24 mouse cellular contexts compared by ENCODE assay signal in the genomic region with DNA sequence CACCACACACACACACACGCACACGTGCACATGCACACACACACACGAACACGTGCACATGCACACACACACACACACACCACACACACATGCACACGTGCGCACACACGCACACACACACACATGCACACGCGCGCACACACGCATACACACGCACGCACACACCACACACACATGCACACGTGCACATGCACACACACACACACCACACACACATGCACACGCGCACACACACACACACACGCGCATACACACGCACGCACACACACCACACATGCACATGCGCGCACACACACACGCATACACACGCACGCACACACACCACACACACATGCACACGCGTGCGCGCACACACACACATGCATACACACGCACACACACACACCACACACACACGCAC. TPM values are rescaled to one million over a fixed set of nuclear protein-coding genes. Genes with fewer than 3 reads are reported as not detected.
DNase-seq lines count a peak whose midpoint lies in the region; ATAC-seq and TF ChIP-seq lines count a peak whose summit lies in the region.
"Had no signal": no experiment of that assay in that cellular context is flagged by ENCODE, and none has a peak within 500 bp of the region (broad histone marks: within the 10 kb centered on the region; RNA-seq: fewer than 3 reads in every experiment).

No protein-coding gene starts in this region.

- peak overlapping the region; percentile 78 for H3K27ac ChIP-seq in heart, postnatal 0 days (ENCODE audit: low read depth)
- 0 out of 2 replicates have a peak overlapping the region, but pooled peaks have one; percentile 9 for H3K27ac ChIP-seq in neural tube, embryonic 15.5 days (replicated peaks)
- H3K27ac ChIP-seq in cortical plate, adult 2 months (ENCODE audit: insufficient read depth, low read length): peak overlapping the region; percentile 34; the same call in 1 of the 2 replicates
- H3K27ac ChIP-seq: forebrain, embryonic 15.5 days; hindbrain, embryonic 12.5 days; limb, embryonic 10.5 days; midbrain, embryonic 10.5 days had no signal

- 98% methylated on average over 31 of the region's 31 CpGs for WGBS in heart, postnatal 0 days
- WGBS in neural tube, embryonic 15.5 days: 95% methylated on average over 31 of the region's 31 CpGs

- H3K4me2 ChIP-seq in heart, postnatal 0 days (ENCODE audit: low read depth, low read length): no peak overlapping the region
- H3K4me2 ChIP-seq in neural tube, embryonic 15.5 days: no peak overlapping the region
- H3K4me2 ChIP-seq: forebrain, embryonic 15.5 days; hindbrain, embryonic 12.5 days; neural tube, embryonic 13.5 days; stomach, embryonic 15.5 days had no signal

- no peak for TF ChIP-seq POLR2A in cortical plate, adult 2 months (IDR thresholded peaks at IDR 0.05; ENCODE audit: extremely low read depth, insufficient read depth, low read length)

- H3K9ac ChIP-seq in heart, postnatal 0 days (replicated peaks; ENCODE audit: low read depth, low read length): no peak overlapping the region
- H3K9ac ChIP-seq in neural tube, embryonic 15.5 days (replicated peaks): no peak overlapping the region
- H3K9ac ChIP-seq: forebrain, embryonic 15.5 days; hindbrain, embryonic 12.5 days; liver, postnatal 0 days; neural tube, embryonic 13.5 days; stomach, embryonic 15.5 days had no signal

- TF ChIP-seq CTCF in heart, postnatal 0 days (IDR thresholded peaks at IDR 0.05; ENCODE audit: low read depth): no peak
- TF ChIP-seq CTCF in cortical plate, adult 2 months (IDR thresholded peaks at IDR 0.05; ENCODE audit: extremely low read depth, insufficient read depth, low read length): no peak

- H3K4me3 ChIP-seq in heart, postnatal 0 days (ENCODE audit: low read depth, low read length): no peak overlapping the region
- no peak overlapping the region for H3K4me3 ChIP-seq in neural tube, embryonic 15.5 days (replicated peaks)
- H3K4me3 ChIP-seq in cortical plate, adult 2 months (ENCODE audit: insufficient read depth, low read length): no peak overlapping the region
- H3K4me3 ChIP-seq: forebrain, embryonic 15.5 days; hindbrain, embryonic 12.5 days; limb, embryonic 10.5 days; midbrain, embryonic 10.5 days; neural tube, embryonic 13.5 days; stomach, embryonic 15.5 days had no signal

- no peaks in the 10 kb centered on the region for H3K9me3 ChIP-seq in heart, postnatal 0 days (replicated peaks; ENCODE audit: control insufficient read depth, low read length)
- H3K9me3 ChIP-seq in neural tube, embryonic 15.5 days (replicated peaks): no peaks in the 10 kb centered on the region
- H3K9me3 ChIP-seq: forebrain, embryonic 15.5 days; hindbrain, embryonic 12.5 days; limb, embryonic 10.5 days; midbrain, embryonic 10.5 days; neural tube, embryonic 13.5 days; stomach, embryonic 15.5 days had no signal

- H3K27me3 ChIP-seq in heart, postnatal 0 days (ENCODE audit: control insufficient read depth, insufficient read depth, low read length): no peaks in the 10 kb centered on the region
- H3K27me3 ChIP-seq in neural tube, embryonic 15.5 days (replicated peaks): no peaks in the 10 kb centered on the region
- H3K27me3 ChIP-seq: forebrain, embryonic 15.5 days; hindbrain, embryonic 12.5 days; neural tube, embryonic 13.5 days; Patski; stomach, embryonic 15.5 days had no signal

- peaks cover 11% of the 10 kb centered on the region for H3K4me1 ChIP-seq in heart, postnatal 0 days (ENCODE audit: control insufficient read depth, insufficient read depth)
- peaks cover 22% of the 10 kb centered on the region for H3K4me1 ChIP-seq in neural tube, embryonic 15.5 days
- peaks cover 14% of the 10 kb centered on the region for H3K4me1 ChIP-seq in cortical plate, adult 2 months (ENCODE audit: control insufficient read depth, insufficient read depth, low read length)

- intact Hi-C loops in heart, postnatal 36 days (cut with DNase I): no loop called here

- no peak for TF ChIP-seq EP300 in heart, postnatal 0 days (IDR thresholded peaks at IDR 0.05; ENCODE audit: low read depth)

- H3K36me3 ChIP-seq in heart, postnatal 0 days (replicated peaks; ENCODE audit: control insufficient read depth, insufficient read depth, low read length): peaks cover 75% of the 10 kb centered on the region
- H3K36me3 ChIP-seq in neural tube, embryonic 15.5 days: peaks cover 75% of the 10 kb centered on the region

- DNase-seq in heart, postnatal 0 days (ENCODE audit: low spot score): no peak
- DNase-seq in heart, postnatal 36 days: no peak
- DNase-seq in neural tube, embryonic 10.5 days (ENCODE audit: extremely low spot score, low spot score): no peak
- no peak for DNase-seq in spleen, adult 18-20 months
- DNase-seq: adrenal gland, adult 8-10 months; cerebellum, adult 11-12 months; cerebellum, postnatal 25 days; gastrocnemius, postnatal 36 days; heart, postnatal 10 days; kidney, postnatal 36 days; layer of hippocampus, adult 9-11 months; liver, postnatal 0 days; right cerebral cortex, postnatal 25 days; thymus, postnatal 14 days had no signal

- ATAC-seq in heart, postnatal 0 days (ENCODE audit: insufficient read depth, low read depth): no peak
- no peak for ATAC-seq in neural tube, embryonic 15.5 days (ENCODE audit: low FRiP score)
- no peak for ATAC-seq in CD4-positive, CD25-positive, alpha-beta regulatory T cell, adult 4 months
- ATAC-seq: forebrain, embryonic 15.5 days; liver, postnatal 0 days; Patski had no signal

RNA-seq across cellular contexts. Expression of a gene that starts 3.1 kb away (rescaled TPM):
- total RNA-seq in heart, postnatal 0 days (2014; rRNA removed; ENCODE audit: low replicate concordance): 35.5 and 44.0 TPM in 2 replicates
- 96.0 and 101 TPM in 2 replicates for polyA plus RNA-seq in heart, postnatal 0 days (2015; fragmentation: Nextera tagmentation; extraction: Ambion mirVana)
- total RNA-seq in heart, postnatal 36 days (2021): 10 to 100 TPM; 20.5 to 21.3 TPM
- polyA plus RNA-seq in neural tube, embryonic 15.5 days (2015; fragmentation: Nextera tagmentation; extraction: Ambion mirVana): 128 and 140 TPM in 2 replicates
- polyA plus RNA-seq in cortical plate, adult 2 months (2012; rRNA removed): 102 and 104 TPM in 2 replicates
- 100 to 1,000 TPM in 1 of 2 experiments, 10 to 100 TPM in 1; 92.1 to 106 TPM for polyA plus RNA-seq in CD4-positive, CD25-positive, alpha-beta regulatory T cell, adult 4 months (2017; shearing (Covaris generic))

RNA-seq across cellular contexts. Expression of a gene that starts 28.6 kb away (rescaled TPM):
- total RNA-seq in heart, postnatal 0 days (2014; rRNA removed; ENCODE audit: low replicate concordance): 18.0 and 22.7 TPM in 2 replicates
- polyA plus RNA-seq in heart, postnatal 0 days (2015; fragmentation: Nextera tagmentation; extraction: Ambion mirVana): 18.6 and 21.2 TPM in 2 replicates
- total RNA-seq in heart, postnatal 36 days (2021): 10 to 100 TPM; 12.4 to 12.9 TPM
- polyA plus RNA-seq in neural tube, embryonic 15.5 days (2015; fragmentation: Nextera tagmentation; extraction: Ambion mirVana): 68.6 and 71.5 TPM in 2 replicates
- 101 and 118 TPM in 2 replicates for polyA plus RNA-seq in cortical plate, adult 2 months (2012; rRNA removed)
- 10 to 100 TPM; 41.4 to 64.3 TPM for polyA plus RNA-seq in CD4-positive, CD25-positive, alpha-beta regulatory T cell, adult 4 months (2017; shearing (Covaris generic))

RNA-seq across cellular contexts. Expression of a gene that starts 49.4 kb away (rescaled TPM):
- 214 and 223 TPM in 2 replicates for total RNA-seq in heart, postnatal 0 days (2014; rRNA removed; ENCODE audit: low replicate concordance)
- polyA plus RNA-seq in heart, postnatal 0 days (2015; fragmentation: Nextera tagmentation; extraction: Ambion mirVana): 138 and 159 TPM in 2 replicates
- total RNA-seq in heart, postnatal 36 days (2021): 100 to 1,000 TPM; 154 to 155 TPM
- polyA plus RNA-seq in neural tube, embryonic 15.5 days (2015; fragmentation: Nextera tagmentation; extraction: Ambion mirVana): 122 and 125 TPM in 2 replicates
- 229 and 239 TPM in 2 replicates for polyA plus RNA-seq in cortical plate, adult 2 months (2012; rRNA removed)
- 10 to 100 TPM; 35.2 to 58.5 TPM for polyA plus RNA-seq in CD4-positive, CD25-positive, alpha-beta regulatory T cell, adult 4 months (2017; shearing (Covaris generic))

RNA-seq across cellular contexts. Expression of a gene that starts 55.3 kb away (rescaled TPM):
- total RNA-seq in heart, postnatal 0 days (2014; rRNA removed; ENCODE audit: low replicate concordance): 11.7 and 27.6 TPM in 2 replicates
- 18.3 and 18.8 TPM in 2 replicates for polyA plus RNA-seq in heart, postnatal 0 days (2015; fragmentation: Nextera tagmentation; extraction: Ambion mirVana)
- total RNA-seq in heart, postnatal 36 days (2021): 10 to 100 TPM; 20.0 to 21.6 TPM
- 66.0 and 66.7 TPM in 2 replicates for polyA plus RNA-seq in neural tube, embryonic 15.5 days (2015; fragmentation: Nextera tagmentation; extraction: Ambion mirVana)
- polyA plus RNA-seq in cortical plate, adult 2 months (2012; rRNA removed): 58.4 and 59.4 TPM in 2 replicates
- 10 to 100 TPM; 19.3 to 21.6 TPM for polyA plus RNA-seq in CD4-positive, CD25-positive, alpha-beta regulatory T cell, adult 4 months (2017; shearing (Covaris generic))

Comparison
In these comparisons a context has a peak if more than half of its experiments do, and no peak if none do; other contexts are left out.
1. H3K27ac ChIP-seq: peak in every context shown above with its lines; median percentile 78 in heart, postnatal 0 days; 34 in cortical plate, adult 2 months; 9 in neural tube, embryonic 15.5 days.